Mouse (Mus musculus): ENCODE results near the gene Wfikkn1.

- TF ChIP-seq CTCF (IDR thresholded peaks at IDR 0.05; ENCODE audit: borderline replicate concordance, control insufficient read depth, extremely low read depth, insufficient read depth, low read length, poor library complexity) = peak; percentile 65; the same call in 1 of the 2 replicates
- TF ChIP-seq POLR2A (IDR thresholded peaks at IDR 0.05; ENCODE audit: control insufficient read depth, extremely low read depth, insufficient read depth, low read length, poor library complexity) = peak; percentile 78
These were observed 19.6 kb downstream of the Wfikkn1 start, which contains the start of gene Wdr90 for GRCm38 (mm10) chr17:25860832-25861703.
